Mouse (Mus musculus) heart, postnatal 4 days (tissue): ENCODE data around the gene Zfp688. TPM values are rescaled to one million over a fixed set of nuclear protein-coding genes. Genes with fewer than 3 reads are reported as not detected.
"Not testable (repeated sequence)": the region's sequence is repeated elsewhere in the genome, so short reads cannot be mapped to it uniquely, and the experiment has no call there.

Experiments
- DNase-seq: peaks from one replicate; pipeline ENCODE4 v3.0.0; 2021
- total RNA-seq, 2 experiments: library from RNA; stranded (reverse); gene quantifications; 2 replicates each; pipeline ENCODE4 v1.2.3; 2021

The Zfp688 gene
- 1 to 10 TPM; 3.8 to 6.0 TPM for total RNA-seq

GRCm38 (mm10) chr7:127421388-127422191, at the start of gene Zfp688:
Gene Zfp688, minus strand, starts transcription at chr7:127422068.
- peak; percentile 97 for DNase-seq

DNA sequence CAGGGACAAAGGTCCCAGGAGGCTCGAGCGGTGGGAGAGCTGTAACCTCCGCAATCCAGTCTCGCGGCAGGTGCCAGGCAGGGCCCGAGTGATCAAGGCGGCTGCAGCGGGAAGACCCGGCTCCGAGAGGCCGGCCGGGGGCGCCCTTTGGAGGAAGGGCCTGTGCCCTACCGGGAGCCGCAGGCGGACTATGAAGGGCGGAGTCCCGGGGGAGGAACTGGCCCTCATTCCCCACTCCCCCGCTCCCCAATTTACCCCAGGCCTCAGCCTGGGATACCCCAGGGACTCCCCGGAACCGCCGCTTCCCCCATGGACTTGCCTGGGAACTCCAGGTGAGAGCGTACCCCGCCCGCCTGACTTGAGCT, 49.8 kb upstream of the Zfp688 start:
- DNase-seq: peak; percentile 68

- peak; percentile 91 for DNase-seq
Observed at GRCm38 (mm10) chr7:127470743-127471645, 49.1 kb upstream of the Zfp688 start.

- DNase-seq: peak; percentile 30
Observed at GRCm38 (mm10) chr7:127470011-127470715, 48.3 kb upstream of the Zfp688 start.

GRCm38 (mm10) chr7:127466606-127467005, 44.7 kb upstream of the Zfp688 start:
- no peak for DNase-seq

GRCm38 (mm10) chr7:127465670-127466069, 43.8 kb upstream of the Zfp688 start:
- not testable (repeated sequence) for DNase-seq

- no peak for DNase-seq
Observed at GRCm38 (mm10) chr7:127465191-127465590, 43.3 kb upstream of the Zfp688 start.

- not testable (repeated sequence) for DNase-seq
Observed at GRCm38 (mm10) chr7:127459311-127459710, 37.4 kb upstream of the Zfp688 start, which contains the start of gene Prr14. Gene Prr14, plus strand, starts transcription at chr7:127459611.

GRCm38 (mm10) chr7:127458371-127459122, 36.7 kb upstream of the Zfp688 start:
- not testable (repeated sequence) for DNase-seq

DNA sequence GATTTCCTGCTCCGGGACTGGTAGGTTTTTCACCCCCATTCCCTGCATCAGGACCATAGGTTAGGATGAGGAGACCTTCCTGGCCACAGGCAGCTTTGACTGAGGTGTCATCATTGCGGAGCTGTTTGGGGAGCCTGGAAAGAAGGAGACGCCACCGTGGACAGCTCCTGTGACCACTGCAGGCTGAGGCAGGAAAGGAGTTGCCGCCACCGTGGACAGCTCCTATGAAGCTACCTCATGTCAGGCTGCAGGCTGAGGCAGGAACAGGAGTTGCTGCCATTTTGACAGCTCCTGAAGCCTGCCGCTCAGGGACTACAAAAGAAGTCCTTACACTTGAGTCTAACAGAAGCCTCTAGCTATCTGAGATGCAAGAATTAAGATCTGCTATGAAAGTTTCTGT, 33.0 kb upstream of the Zfp688 start:
- DNase-seq: no peak

- no peak for DNase-seq
Observed at GRCm38 (mm10) chr7:127453056-127453455, 31.2 kb upstream of the Zfp688 start.

GRCm38 (mm10) chr7:127449966-127450365, 28.1 kb upstream of the Zfp688 start:
- no peak for DNase-seq

DNA sequence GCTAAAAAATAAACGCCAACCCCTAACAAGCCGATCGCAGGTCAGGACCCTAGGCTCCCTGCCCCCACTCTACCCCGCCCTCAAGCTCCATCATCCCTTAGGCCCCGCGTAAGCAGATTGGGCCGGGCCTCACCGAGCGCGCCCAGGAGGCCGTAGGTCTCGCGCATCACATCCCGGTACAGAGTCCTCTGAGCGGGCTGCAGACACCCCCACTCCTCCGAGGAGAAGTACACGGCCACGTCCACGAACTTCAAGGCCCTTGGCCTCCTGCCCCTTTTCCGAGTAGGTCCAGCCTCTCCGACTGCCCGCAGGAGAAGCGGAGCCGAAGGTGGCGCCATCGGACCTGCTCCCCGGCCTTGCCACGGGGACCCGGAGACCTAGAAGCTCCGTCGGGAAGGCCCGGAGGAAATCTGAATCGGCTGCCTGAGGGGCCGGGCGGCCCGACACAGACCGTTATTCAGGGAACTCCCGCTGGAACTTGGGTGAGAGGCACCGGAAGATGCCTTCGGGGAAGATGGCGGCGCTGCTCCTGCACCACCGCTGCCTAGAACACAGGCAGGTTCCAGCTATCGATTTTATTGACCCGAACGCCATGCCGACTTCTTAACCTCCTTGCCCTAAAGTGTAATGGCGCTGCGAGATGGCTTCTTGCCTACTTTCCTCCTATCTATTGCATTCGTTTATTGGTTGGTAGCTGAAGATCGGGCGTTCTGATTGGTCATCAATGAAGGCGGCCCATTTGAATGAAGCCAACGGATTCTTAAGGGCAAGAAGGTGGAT, 26.8 kb upstream of the Zfp688 start, which contains the start of gene Zfp689:
Gene Zfp689, minus strand, starts transcription at position 638 of the 780 bp plus-strand sequence.
- DNase-seq: peak; percentile 94

GRCm38 (mm10) chr7:127443976-127444375, 22.1 kb upstream of the Zfp688 start:
- no peak for DNase-seq

DNA sequence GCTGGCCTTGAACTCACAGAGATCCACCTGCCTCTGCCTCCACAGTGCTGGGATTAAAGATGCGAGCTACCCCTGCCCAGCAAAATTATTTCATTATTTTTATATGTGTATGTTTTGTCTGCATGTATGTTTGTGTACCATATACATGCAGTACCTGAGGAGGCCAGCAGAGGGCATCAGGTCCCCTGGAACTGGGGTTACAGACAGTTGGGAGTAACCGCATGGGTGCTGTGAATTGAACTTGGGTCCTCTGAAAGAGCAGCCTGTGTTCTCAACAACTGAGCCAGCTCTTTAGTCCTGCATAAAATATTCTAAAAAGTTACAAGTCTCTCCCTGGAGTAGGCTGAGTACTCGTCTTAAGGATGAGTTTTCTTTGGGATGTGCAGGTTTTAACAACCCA, 15.9 kb upstream of the Zfp688 start:
- peak; percentile 32 for DNase-seq

DNA sequence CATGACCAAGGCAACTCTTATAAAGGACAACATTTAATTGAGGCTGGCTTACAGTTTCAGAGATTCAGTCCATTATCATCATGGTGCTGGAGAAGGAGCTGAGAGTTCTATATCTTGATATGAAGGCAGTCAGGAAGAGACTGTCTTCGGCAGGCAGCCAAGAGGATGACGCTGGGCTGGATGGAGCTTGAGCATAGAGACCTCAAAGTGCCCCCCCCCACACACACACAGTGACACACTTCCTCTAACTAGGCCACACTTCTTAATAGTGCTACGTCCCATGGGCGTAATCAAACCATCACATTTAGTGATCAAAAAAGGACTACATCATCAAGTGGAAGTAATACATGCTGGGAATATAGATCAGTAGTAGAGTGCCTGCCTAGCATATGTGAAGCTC, 13.3 kb upstream of the Zfp688 start:
- DNase-seq: no peak

- no peak for DNase-seq
Observed at GRCm38 (mm10) chr7:127426354-127426753, 4.5 kb upstream of the Zfp688 start.

- DNase-seq: no peak
Observed at GRCm38 (mm10) chr7:127425911-127426310, 4.0 kb upstream of the Zfp688 start.

- no peak for DNase-seq
Observed at GRCm38 (mm10) chr7:127425291-127425690, 3.4 kb upstream of the Zfp688 start.

DNA sequence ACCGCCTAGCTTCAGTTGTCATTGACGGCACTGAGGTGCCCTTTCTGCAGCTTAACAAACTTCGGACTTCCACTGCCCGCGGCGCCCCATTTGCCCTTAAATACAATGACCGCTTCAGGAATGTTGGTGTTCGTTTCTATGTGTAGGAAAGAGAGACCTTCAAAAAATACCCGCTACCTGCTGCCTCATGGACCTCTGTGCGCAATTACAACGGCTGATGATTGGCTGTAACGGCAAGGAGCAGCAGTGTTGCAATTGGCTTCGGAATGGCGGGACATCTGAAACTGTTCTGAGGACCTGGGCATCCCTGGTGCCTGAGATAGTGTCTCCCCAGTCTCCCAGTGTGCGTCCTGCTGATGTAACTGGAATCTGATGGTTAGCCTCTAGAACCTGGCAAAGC, 379 bp upstream of the Zfp688 start:
- peak; percentile 29 for DNase-seq

- no peak for DNase-seq
Observed at GRCm38 (mm10) chr7:127411418-127411817, 10.4 kb downstream of the Zfp688 start.
